Mouse (Mus musculus) megakaryocyte, embryonic 14.5 days (primary cell): ENCODE measurements at regions not wholly inside any gene's neighbourhood (a gene's known extent, or its start where the extent isn't known, plus 50 kb on each side); places are given as distances from the start of the nearest gene placed in this dataset.

Source experiments
- FLI1 ChIP-seq: IDR thresholded peaks from 2 replicates; pipeline ENCODE4 v1.6.1; 2012; ENCODE audit warnings: low read length, inconsistent platforms, mixed read lengths
- GATA1 ChIP-seq: IDR thresholded peaks from 3 replicates; pipeline ENCODE4 v1.6.1; 2012; ENCODE audit warnings: mixed read lengths, low read length, inconsistent platforms, borderline replicate concordance

GRCm38 (mm10) chr7:133379373-133379772 lies 222.6 kb downstream of the Tex36 start:
- TF ChIP-seq GATA1 (no peak), FLI1 (no peak)
